Mouse (Mus musculus): ENCODE measurements around the gene Ear6.
"Not testable (repeated sequence)": the region's sequence is repeated elsewhere in the genome, so short reads cannot be mapped to it uniquely, and the experiment has no call there.

Ear6 gene

GRCm38 (mm10) chr14:51853399-51853798 lies at the start of gene Ear6:
Gene Ear6, plus strand, starts transcription at chr14:51853699.
- DNase-seq: no peak

- DNase-seq: no peak
Measured at GRCm38 (mm10) chr14:51826625-51827024, 26.9 kb upstream of the Ear6 start.

GRCm38 (mm10) chr14:51827842-51828241 lies 25.7 kb upstream of the Ear6 start:
- DNase-seq: not testable (repeated sequence)

- no peak for DNase-seq
Measured at GRCm38 (mm10) chr14:51829188-51829587, 24.3 kb upstream of the Ear6 start.

GRCm38 (mm10) chr14:51838480-51838879 lies 15.0 kb upstream of the Ear6 start:
- peak; percentile 5 for DNase-seq

- DNase-seq: no peak
Measured at GRCm38 (mm10) chr14:51842250-51842649, 11.2 kb upstream of the Ear6 start.

- no peak for DNase-seq
Measured at GRCm38 (mm10) chr14:51842781-51843180, 10.7 kb upstream of the Ear6 start.

- DNase-seq: no peak
Measured at GRCm38 (mm10) chr14:51843882-51844281, 9.6 kb upstream of the Ear6 start.

- no peak for DNase-seq
Measured at GRCm38 (mm10) chr14:51846566-51846965, 6.9 kb upstream of the Ear6 start.

GRCm38 (mm10) chr14:51851006-51851405 lies 2.5 kb upstream of the Ear6 start:
- DNase-seq: not testable (repeated sequence)

- DNase-seq: not testable (repeated sequence)
Measured at GRCm38 (mm10) chr14:51855280-51855679, 1.8 kb downstream of the Ear6 start.

- DNase-seq: not testable (repeated sequence)
Measured at GRCm38 (mm10) chr14:51863603-51864002, 10.1 kb downstream of the Ear6 start.

GRCm38 (mm10) chr14:51870756-51871155 lies 17.3 kb downstream of the Ear6 start:
- DNase-seq: no peak

GRCm38 (mm10) chr14:51871741-51872140 lies 18.2 kb downstream of the Ear6 start:
- DNase-seq: no peak

GRCm38 (mm10) chr14:51877517-51877916 lies 24.0 kb downstream of the Ear6 start:
- DNase-seq: no peak

GRCm38 (mm10) chr14:51883527-51884030 lies 30.1 kb downstream of the Ear6 start:
- DNase-seq: peak; percentile 70

GRCm38 (mm10) chr14:51884031-51884544 lies 30.6 kb downstream of the Ear6 start:
- no peak for DNase-seq

- DNase-seq: peak; percentile 95
Measured at GRCm38 (mm10) chr14:51884598-51885331, 31.3 kb downstream of the Ear6 start, which contains the start of gene Mettl17. Gene Mettl17, plus strand, starts transcription at chr14:51884842.

- DNase-seq: no peak
Measured at GRCm38 (mm10) chr14:51886051-51886450, 32.6 kb downstream of the Ear6 start.

GRCm38 (mm10) chr14:51889833-51890232 lies 36.3 kb downstream of the Ear6 start:
- DNase-seq: no peak

- DNase-seq: no peak
Measured at GRCm38 (mm10) chr14:51892191-51892939, 38.9 kb downstream of the Ear6 start, which contains the start of gene Slc39a2. Gene Slc39a2, plus strand, starts transcription at chr14:51892889.

- no peak for DNase-seq
Measured at GRCm38 (mm10) chr14:51893094-51893794, 39.7 kb downstream of the Ear6 start.

GRCm38 (mm10) chr14:51893809-51894208 lies 40.3 kb downstream of the Ear6 start:
- no peak for DNase-seq
